Mouse (Mus musculus) left cerebral cortex, adult 8-10 months (tissue): Measurements from ENCODE around the gene Zfp423. TPM values are rescaled to one million over a fixed set of nuclear protein-coding genes. Genes with fewer than 3 reads are reported as not detected.

Experiments used
- DNase-seq, 2 experiments: peaks; one replicate each; pipeline ENCODE4 v3.0.0; 2022; ENCODE audit warnings: low spot score in 2 of 2
- total RNA-seq, 4 experiments: library from RNA; stranded (reverse); gene quantifications; 2 replicates each; pipeline ENCODE4 v1.2.4; 2022

The Zfp423 gene
- total RNA-seq, 4 experiments from 2014 or later = 30.7 to 35.6 (median 33.9) TPM

DNA sequence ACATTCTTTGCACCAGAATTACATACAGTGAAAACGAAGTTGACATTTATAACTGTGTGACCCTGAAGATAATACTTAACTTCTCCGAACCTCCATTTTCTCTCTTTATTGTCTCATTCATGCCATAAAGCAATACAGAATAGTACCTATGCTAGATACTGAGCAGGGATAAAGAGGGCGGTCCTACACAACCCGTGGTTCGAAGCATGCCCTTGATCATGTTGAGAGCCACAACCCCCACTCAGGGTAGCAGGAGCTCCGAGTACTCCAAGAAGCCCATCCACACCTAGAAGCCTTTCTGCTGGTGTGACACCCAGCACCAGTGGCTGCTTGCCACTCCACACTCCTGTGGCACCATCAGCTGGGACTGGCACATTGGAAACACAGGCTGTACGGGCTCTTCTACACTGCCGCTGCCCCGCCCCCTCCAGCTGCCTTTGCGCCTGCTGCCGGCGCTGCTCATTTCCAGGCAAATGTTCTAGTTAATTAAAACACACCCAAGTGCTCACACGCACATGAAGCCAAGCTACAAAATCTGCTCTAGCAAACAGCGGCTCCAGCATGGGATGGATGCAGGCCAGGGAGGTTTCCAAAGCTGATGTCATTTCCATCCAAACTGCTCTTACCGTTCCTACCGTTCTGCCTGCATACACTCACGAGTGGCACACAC, 147.9 kb downstream of the Zfp423 start:
- DNase-seq = peak; percentile 39 to 72

DNA sequence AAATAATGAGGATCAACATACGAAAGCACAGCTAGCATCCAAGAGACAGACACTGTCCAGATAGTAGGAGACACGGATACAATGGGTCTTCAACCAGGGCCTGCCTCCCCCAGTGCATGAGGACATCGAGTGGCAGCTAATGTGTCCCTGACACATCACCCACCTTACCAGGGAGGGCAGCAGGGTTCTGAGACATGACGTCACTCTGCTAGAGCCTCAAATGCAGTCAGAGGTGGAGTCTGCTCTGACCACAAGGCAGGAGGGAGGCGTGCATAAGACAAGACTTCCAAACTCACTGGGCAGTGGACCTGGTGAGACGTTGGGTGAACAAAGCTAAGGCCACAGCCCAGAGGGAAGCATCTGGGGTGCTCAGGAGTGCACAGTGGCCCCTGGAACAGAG, 148.6 kb downstream of the Zfp423 start:
- DNase-seq = no peak

DNA sequence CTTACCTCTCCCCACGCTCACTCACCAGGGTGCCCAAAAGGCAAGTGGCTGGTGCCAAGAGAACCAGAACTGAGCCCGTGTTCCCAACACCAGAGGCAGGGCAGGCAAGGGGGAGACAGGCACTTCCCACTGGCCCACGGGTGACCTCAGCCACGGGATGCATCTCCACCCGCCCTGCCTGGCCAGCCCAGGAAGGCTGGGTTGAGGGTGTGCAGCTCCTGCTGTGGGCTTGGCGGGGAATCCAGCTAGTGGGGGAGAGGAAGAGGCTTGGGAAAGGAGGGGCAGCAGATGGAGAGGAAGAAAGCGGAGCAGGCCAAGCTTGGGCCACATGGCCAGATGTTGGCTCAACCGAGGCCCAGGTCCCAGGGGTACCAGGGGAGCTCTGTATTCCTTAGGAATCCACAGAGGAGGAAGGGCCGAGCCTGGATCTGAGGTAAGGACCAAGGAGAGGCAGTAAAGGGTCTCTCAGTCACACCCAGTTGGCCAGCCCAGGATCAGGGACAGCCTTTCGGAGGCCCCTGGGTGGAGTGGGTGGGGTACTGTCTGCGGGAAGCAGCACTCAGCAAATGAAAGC, 155.0 kb downstream of the Zfp423 start:
- DNase-seq = no peak

DNA sequence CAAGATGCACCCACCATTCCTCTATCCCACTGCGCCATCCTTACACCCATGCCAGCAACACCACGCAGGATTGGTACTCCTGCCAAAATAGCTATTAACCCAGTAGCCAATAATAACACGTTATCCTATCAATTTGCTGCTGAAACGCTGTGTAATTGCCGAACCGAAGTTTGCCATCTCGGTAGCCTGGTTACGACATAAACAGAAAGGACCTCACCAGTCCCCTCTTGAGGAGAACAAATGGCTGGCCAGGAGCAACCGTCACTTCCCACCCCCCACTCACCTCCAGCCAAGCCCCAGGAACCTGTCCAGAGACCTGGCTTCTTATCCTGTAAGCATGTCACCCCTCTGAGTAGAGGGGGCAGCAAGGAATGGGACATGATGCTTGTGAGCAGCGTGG, 156.0 kb downstream of the Zfp423 start:
- DNase-seq = no peak

GRCm38 (mm10) chr8:87802571-87802970, 156.8 kb downstream of the Zfp423 start:
- no peak for DNase-seq

DNA sequence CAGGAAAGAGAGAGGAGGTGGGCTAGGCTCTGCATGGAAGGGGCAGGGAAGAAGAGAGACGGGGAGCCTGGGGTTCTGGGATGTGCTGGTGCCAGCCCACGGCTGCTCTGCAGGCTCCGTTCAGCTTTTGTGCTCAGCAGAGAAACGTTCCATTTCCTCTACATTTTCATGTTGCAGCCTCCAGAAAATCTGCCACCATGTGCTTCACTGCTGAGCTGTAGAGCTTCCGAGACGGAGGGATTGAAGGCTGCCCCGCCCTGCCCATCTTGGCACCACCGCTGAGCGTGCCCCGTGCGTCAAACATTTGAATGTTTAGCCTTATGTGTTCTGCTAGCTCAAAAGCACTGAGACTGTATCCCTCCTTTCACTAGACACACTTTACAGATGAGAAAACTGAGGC, 159.3 kb downstream of the Zfp423 start:
- DNase-seq = peak in 1 of 2 experiments; percentile 44

DNA sequence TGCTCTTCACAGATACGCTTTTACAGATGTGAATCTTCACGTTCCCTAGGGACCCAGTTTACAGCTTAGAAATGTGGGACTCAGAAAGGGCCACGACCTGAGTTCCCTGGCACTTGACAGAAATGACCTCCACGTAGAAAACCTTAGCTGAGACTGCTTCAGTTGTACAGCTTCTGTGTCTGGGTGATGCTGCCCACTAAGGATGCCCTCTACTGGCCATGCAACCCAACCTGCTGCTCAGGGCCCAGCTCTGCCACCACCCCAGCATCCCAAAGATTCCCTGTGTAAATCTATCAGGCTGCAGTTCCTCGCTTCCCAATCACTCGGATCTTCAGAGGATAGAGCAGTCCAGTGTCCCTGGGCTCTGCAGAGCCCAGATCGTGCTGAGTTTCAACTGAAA, 163.2 kb downstream of the Zfp423 start:
- no peak for DNase-seq

DNA sequence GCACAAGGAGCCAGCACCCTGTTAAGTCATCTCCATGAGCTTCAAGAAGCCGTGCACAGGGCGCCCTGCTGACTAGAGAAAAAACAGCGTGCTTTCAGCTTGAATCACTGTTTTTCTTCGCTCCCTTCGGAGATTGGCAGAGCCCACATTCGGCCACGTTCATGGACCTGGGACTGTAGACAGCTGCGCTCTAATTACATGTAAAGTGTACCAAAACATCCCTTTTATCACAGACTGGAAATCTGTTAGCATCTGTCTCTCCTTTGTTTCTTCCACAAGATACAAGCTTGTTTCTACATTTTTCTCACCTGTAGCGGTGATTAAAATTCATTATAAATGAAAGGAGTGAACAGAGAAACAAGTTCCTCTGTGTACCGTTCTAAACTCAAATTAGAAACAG, 164.8 kb downstream of the Zfp423 start:
- no peak for DNase-seq

GRCm38 (mm10) chr8:87791103-87791502, 168.3 kb downstream of the Zfp423 start:
- DNase-seq = no peak

GRCm38 (mm10) chr8:87784641-87785439, 174.6 kb downstream of the Zfp423 start:
- DNase-seq = no peak

DNA sequence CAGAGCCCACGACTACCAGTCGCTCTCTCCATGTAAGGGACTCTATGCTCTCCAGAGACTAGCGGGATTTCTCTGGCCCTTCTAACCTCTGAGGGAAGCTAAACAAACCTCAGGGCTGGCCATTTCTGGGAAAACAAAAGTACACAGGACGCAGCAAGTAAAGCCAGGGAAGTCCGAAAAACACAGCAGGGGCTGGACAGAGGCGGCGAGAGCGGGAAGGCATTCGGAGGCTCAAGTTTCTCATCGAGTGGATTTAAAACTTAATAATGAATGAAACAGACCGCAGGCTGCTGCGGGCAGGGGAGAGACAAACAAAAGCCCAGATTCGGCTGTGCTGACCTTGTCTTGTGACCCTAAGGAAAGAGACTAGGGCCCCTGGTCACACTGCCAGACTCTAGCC, 175.2 kb downstream of the Zfp423 start:
- no peak for DNase-seq

DNA sequence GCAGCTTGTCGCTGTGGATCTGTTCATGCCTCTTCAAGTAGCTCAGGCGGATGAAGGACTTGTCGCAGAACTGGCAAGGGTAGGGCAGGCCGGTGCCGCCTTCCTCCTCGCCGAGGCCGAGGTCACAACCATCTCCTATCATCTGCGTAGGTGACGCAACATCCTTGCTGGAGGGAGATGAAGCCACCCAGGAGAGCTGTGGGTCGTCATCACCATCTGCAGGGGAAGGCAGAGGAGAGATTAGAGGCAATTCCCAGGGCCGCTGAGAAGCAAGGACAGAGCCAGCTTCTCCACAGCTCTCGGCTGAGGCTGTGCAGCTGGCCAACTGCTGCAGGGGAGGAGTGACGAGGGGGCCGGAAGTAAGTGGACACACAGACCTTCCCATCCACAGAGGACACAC, 176.2 kb downstream of the Zfp423 start:
- no peak for DNase-seq

- no peak for DNase-seq
Measured at GRCm38 (mm10) chr8:87777586-87777985, 181.8 kb downstream of the Zfp423 start.

GRCm38 (mm10) chr8:87775889-87776288, 183.5 kb downstream of the Zfp423 start:
- DNase-seq = no peak

GRCm38 (mm10) chr8:87774966-87775365, 184.4 kb downstream of the Zfp423 start:
- no peak for DNase-seq

DNA sequence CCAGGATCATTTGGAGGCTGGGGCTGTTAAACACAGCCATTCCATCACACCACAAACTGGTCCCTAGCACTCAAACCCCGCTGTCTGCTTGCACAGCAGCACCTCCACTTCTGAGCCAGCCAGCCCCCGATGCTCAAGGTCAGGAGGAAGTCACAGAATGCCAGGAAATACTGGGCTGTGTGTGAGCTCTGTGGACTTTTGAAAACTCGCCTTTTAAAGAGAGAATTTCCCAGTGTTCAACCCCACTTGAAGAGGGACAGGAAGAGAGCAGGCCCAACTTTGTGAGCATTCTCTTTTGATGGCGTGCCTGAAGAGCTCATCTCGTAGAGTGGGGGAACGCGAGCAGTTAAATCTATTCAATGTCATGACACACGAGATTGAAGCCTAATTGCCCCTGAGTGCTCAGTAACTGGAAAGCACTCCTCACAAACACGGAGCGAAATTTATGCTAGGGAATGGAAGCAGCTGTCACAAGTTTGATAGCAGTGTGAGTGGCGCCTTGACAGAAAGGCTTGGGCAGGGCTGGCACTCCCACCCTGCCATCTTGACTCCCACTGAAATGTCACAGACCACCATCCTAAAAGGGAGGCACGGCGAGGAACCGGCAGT, 186.4 kb downstream of the Zfp423 start:
- DNase-seq = no peak

- DNase-seq = no peak
Measured at GRCm38 (mm10) chr8:87767882-87768281, 191.5 kb downstream of the Zfp423 start.

- DNase-seq = no peak
Measured at GRCm38 (mm10) chr8:87765276-87765675, 194.1 kb downstream of the Zfp423 start.

DNA sequence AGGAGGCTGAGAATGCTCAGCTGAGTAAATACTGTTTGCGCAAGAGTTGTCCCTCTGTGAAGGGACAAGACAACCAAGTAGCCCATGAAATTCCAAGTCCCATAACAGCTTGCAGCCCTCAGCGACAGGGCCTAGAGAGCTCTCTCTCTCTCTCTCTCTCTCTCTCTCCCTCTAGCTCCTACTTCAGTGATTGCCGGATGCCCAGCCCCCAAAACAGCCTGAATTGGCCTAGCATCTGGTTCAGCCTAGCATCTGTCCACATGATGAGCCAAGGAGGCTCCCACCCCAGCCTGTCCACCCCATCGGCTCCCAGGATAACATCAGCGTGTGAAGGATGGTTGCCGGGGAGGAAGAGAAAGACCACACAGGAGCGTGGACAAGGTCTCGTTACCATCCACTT, 200.6 kb downstream of the Zfp423 start:
- DNase-seq = no peak

- no peak for DNase-seq
Measured at GRCm38 (mm10) chr8:87754853-87755252, 204.5 kb downstream of the Zfp423 start.

DNA sequence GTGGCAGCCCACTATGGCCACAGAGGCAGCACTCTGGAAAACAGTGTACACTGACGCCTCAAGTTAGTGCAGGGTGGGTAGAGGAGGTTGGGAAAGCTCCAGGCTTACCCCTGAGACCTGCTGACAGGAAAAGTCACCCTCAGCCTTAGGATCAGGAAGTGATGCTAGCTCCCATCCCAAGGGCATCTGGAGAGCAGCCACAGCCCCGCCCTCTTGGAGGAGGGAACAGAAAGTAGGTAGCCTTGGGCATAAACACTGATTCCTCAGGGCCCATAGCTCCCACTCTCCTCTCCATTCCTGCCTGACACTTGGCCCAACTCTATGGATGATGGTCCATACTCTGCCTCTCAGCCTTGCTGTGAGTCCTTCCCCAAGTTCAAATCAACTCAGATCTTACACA, 205.8 kb downstream of the Zfp423 start:
- DNase-seq = no peak

DNA sequence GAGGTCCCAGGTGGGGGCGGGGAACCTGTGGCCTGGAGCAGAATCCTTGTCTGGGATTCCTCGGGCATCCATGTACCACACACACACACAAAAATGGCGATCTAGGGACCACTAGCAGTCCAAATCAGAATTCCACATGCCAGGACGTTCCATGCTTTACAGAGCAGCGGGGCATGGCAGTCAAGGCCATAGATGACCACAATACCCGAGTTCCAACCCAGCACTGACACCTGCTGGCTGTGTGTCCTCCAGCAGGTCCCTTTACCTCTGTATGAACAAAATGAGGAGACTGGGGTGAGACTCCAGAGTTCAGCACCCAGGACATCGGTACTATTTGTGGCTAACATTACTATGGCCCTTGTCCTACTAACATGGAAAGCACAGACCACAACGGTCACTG, 206.2 kb downstream of the Zfp423 start:
- DNase-seq = no peak
